Mouse (Mus musculus) R1 (cell line): ENCODE measurements around the gene Klf7.
A peak's percentile ranks its signal among the peaks of the same experiment; 100 is the strongest.
"Not testable (repeated sequence)": the region's sequence is repeated elsewhere in the genome, so short reads cannot be mapped to it uniquely, and the experiment has no call there.

Experiments
- DNase-seq: peaks from one replicate; pipeline ENCODE4 v3.0.0-alpha.2; 2018; ENCODE audit warnings: low read depth, low spot score

The Klf7 gene

GRCm38 (mm10) chr1:64121559-64122465, at the start of gene Klf7:
Gene Klf7, minus strand, starts transcription at chr1:64122282.
- peak; percentile 99 for DNase-seq

- DNase-seq = no peak
Observed at GRCm38 (mm10) chr1:64164526-64165062, 42.5 kb upstream of the Klf7 start.

- peak; percentile 66 for DNase-seq
Observed at GRCm38 (mm10) chr1:64158766-64159165, 36.7 kb upstream of the Klf7 start.

- no peak for DNase-seq
Observed at GRCm38 (mm10) chr1:64149185-64149584, 27.1 kb upstream of the Klf7 start.

GRCm38 (mm10) chr1:64142691-64143445, 20.8 kb upstream of the Klf7 start:
- no peak for DNase-seq

- DNase-seq = no peak
Observed at GRCm38 (mm10) chr1:64134439-64134838, 12.4 kb upstream of the Klf7 start.

GRCm38 (mm10) chr1:64126822-64127221, 4.7 kb upstream of the Klf7 start:
- DNase-seq = no peak

- DNase-seq = no peak
Observed at GRCm38 (mm10) chr1:64122466-64122830, 366 bp upstream of the Klf7 start.

GRCm38 (mm10) chr1:64120811-64121515, 1.1 kb downstream of the Klf7 start:
- DNase-seq = no peak

- peak; percentile 8 for DNase-seq
Observed at GRCm38 (mm10) chr1:64120421-64120810, 1.7 kb downstream of the Klf7 start.

GRCm38 (mm10) chr1:64119851-64120250, 2.2 kb downstream of the Klf7 start:
- no peak for DNase-seq

GRCm38 (mm10) chr1:64119358-64119794, 2.7 kb downstream of the Klf7 start:
- DNase-seq = peak; percentile 7

- DNase-seq = no peak
Observed at GRCm38 (mm10) chr1:64118285-64119170, 3.6 kb downstream of the Klf7 start.

GRCm38 (mm10) chr1:64117478-64118284, 4.4 kb downstream of the Klf7 start:
- DNase-seq = no peak

GRCm38 (mm10) chr1:64116746-64117455, 5.2 kb downstream of the Klf7 start:
- DNase-seq = no peak

GRCm38 (mm10) chr1:64114579-64114978, 7.5 kb downstream of the Klf7 start:
- no peak for DNase-seq

GRCm38 (mm10) chr1:64108653-64109052, 13.4 kb downstream of the Klf7 start:
- not testable (repeated sequence) for DNase-seq

GRCm38 (mm10) chr1:64107526-64107925, 14.6 kb downstream of the Klf7 start:
- no peak for DNase-seq

GRCm38 (mm10) chr1:64106127-64106526, 16.0 kb downstream of the Klf7 start:
- DNase-seq = no peak
